Mouse (Mus musculus) small intestine, adult 2 months (tissue): ENCODE data around the gene Adamts13. TPM values are rescaled to one million over a fixed set of nuclear protein-coding genes. Genes with fewer than 3 reads are reported as not detected.

Experiments used
- H3K27ac ChIP-seq: fragments of 200-500 bp; 2 replicates; pipeline ENCODE4 v1.5.1; 2012; ENCODE audit warnings: low read depth, low read length, control low read depth, inconsistent platforms; ENCODE audit not compliant: insufficient read depth
- H3K27me3 ChIP-seq: fragments of 200-500 bp; 2 replicates; pipeline ENCODE4 v1.6.1; 2012; ENCODE audit warnings: mild to moderate bottlenecking, moderate library complexity, low read length, inconsistent platforms; ENCODE audit not compliant: control insufficient read depth, insufficient read depth
- H3K36me3 ChIP-seq: fragments of 200-500 bp; 2 replicates; pipeline ENCODE4 v1.6.1; 2012; ENCODE audit warnings: mild to moderate bottlenecking, low read length, control low read depth, inconsistent platforms; ENCODE audit not compliant: control insufficient read depth, insufficient read depth
- H3K4me1 ChIP-seq: fragments of 200-500 bp; 2 replicates; pipeline ENCODE4 v1.6.1; 2012; ENCODE audit warnings: low read length, inconsistent platforms, mixed read lengths; ENCODE audit not compliant: control insufficient read depth, insufficient read depth, insufficient read length
- H3K4me3 ChIP-seq: fragments of 200-500 bp; 2 replicates; pipeline ENCODE4 v1.5.1; 2012; ENCODE audit warnings: low read depth, mild to moderate bottlenecking, control low read depth, inconsistent platforms, low read length, moderate library complexity
- CTCF ChIP-seq: fragments of 200-500 bp; IDR thresholded peaks from 2 replicates; pipeline ENCODE4 v1.5.1; 2012; ENCODE audit warnings: low read depth, mild to moderate bottlenecking, control low read depth, inconsistent platforms, low read length, moderate library complexity, mixed read lengths; ENCODE audit not compliant: insufficient replicate concordance, insufficient read length; ENCODE audit errors: extremely low read depth
- POLR2A ChIP-seq: fragments of 200-500 bp; IDR thresholded peaks from 2 replicates; pipeline ENCODE4 v1.6.1; 2012; ENCODE audit warnings: low read depth, mild to moderate bottlenecking, control low read depth, inconsistent platforms, low read length, moderate library complexity
- WGBS: fragments of 180-500 bp; shearing (Covaris S2); methylation state at CpG from one replicate; pipeline ENCODE4 v1.1.7; 2018; 5-methylcytosine and 5-hydroxymethylcytosine counted together
- polyA plus RNA-seq: library from polyadenylated mRNA; depleted of rRNA; stranded (reverse); fragments of >200 nt; gene quantifications from 2 replicates; pipeline ENCODE4 v1.2.3, GENCODE M21; 2012; rRNA removed

The Adamts13 gene
- 0.94 and 1.1 TPM in 2 replicates for polyA plus RNA-seq

DNA sequence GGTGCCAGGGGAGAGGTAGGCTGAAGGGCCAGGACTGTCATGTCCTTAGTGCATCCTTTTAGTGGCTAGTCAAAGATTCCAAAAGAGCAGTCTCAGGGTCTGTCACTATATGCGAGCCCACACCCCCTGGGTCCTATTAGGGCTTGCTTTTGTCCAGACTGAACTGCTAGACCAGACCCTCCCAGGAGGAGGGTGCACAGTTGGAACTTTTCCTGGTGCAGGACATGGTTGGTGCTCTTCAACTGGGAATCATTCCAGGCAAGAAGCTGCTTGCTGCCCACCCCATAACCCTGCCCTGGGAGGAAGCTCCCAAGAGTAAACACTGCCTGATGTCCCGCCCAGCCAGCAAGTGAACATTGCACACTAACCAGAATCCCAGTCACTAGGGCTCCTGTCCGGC lies at the start of gene Adamts13:
TSS of gene Adamts13 (plus strand) at position 301 of the 400 bp plus-strand sequence.
- 43% methylated on average over 3 of the region's 3 CpGs for WGBS
- Histone ChIP-seq H3K27me3 (peaks cover 3% of the 10 kb centered on the region; the same call in 1 of the 2 replicates), H3K36me3 (no peaks in the 10 kb centered on the region), H3K27ac (peak within 1 kb of the TSS; percentile 42; the same call in 1 of the 2 replicates), H3K4me1 (peaks cover 4% of the 10 kb centered on the region; the same call in 1 of the 2 replicates), H3K4me3 (no peak within 1 kb of the TSS)
- TF ChIP-seq CTCF (no peak), POLR2A (no peak)

DNA sequence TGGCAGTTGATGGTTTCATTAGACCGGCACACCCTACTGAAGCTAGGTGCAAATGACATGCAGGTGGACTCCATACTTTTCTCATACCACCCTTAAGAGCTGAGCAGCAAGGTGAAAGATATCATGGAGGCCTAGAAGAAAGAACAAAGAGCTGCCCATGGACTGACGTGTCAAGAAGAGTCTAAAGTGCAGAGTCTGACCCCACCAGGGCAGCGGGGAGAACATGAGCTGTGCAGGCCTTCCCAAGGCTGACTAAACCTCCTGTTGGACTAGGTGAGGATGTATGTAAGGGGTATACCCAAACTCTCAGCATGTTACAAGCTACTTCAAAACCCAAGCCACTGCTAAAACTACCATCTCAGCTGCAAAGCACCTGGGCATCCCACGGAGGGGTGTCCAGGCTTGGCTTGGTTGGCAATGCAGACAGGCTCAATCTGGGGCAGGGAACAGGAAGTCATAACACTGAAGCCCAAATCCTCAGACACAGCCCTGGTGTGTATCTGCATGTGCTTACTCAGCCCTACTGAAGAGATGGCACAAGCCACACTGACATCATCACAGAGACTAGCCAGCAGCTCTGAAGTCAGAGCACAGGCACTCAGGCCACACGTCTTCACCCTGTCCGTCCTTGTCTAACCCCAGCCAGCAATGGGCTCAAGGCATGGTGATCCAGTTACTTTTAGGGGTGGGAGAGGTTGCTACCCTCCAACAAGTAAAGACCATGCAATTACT lies 45.3 kb upstream of the Adamts13 start:
- peak overlapping the region; percentile 65; the same call in 1 of the 2 replicates for H3K27ac ChIP-seq

DNA sequence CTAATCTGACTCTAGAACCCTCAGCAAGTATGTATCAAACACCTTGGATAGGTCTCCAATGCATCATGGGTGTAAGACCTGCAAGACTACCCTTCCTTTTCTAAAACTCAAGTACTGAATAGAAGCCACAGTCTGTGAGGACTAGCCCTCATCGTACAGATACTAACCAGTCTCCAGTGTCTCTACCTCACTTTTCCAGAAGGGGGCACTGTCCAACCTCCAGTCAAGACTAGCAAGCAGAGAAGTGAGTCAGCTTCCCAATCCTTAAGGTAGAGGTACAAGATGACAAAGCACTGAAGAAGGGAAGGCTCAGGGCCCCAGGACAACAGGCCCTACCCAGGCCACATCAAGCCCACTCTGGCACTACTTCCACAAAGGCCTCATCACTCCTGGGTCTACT lies 42.8 kb upstream of the Adamts13 start:
- Histone ChIP-seq H3K27me3 (no peaks in the 10 kb centered on the region), H3K27ac (0 out of 2 replicates have a peak overlapping the region, but pooled peaks have one; percentile 0), H3K4me1 (peaks cover 32% of the 10 kb centered on the region), H3K4me3 (peak overlapping the region; percentile 14; the same call in 1 of the 2 replicates), H3K36me3 (peaks cover 36% of the 10 kb centered on the region)
- WGBS, result 5% methylated on average over 1 of the region's 1 CpGs
- TF ChIP-seq CTCF (peak; percentile 37; the same call in 1 of the 2 replicates), POLR2A (no peak)

More for the DNA sequence above, 45.3 kb upstream of the Adamts13 start:
- 62% methylated on average over 6 of the region's 6 CpGs for WGBS
- Histone ChIP-seq H3K36me3 (peaks cover 58% of the 10 kb centered on the region), H3K4me3 (no peak overlapping the region), H3K4me1 (peaks cover 16% of the 10 kb centered on the region; the same call in 1 of the 2 replicates), H3K27me3 (no peaks in the 10 kb centered on the region)
- no peak for TF ChIP-seq CTCF
- TF ChIP-seq POLR2A, result no peak

DNA sequence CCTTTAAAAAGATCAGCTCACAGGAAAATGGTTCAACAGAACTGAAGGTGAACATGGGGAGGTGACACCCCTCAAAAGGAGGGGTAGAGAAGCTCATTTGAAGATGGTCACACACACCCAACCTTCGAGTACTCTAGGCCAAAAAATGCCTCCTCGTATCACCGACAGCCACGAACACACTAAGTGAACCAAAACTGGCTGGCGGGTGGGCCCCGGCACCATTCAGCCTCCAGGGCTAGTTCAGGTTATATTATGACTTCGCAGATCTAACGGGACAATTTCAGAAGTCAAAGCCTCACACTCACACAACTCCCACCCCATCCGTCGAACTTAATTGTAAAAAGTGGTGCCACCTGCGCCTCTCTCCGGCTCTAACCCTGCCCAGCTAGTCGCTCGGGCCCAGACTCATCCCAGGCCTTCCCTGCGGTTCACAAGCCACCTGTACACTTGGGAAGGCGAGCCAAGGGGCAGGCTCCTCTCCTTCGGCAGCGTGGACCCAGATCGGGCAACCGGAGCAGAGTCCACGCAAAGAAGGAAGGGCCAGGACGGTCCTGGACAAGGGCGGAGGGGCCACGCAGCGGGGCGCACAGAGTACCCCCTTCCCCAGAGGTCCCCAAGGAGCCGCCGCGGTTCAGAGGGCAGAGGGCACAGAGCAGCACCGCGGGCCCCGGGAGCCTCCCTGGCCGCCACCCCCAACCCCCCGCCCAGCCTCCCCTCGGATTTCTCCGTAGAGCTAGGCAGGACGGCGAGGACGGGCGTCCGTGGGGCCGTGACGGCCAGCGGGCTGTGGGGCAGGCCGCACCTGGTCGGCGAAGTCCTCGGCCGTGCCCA lies 40.5 kb upstream of the Adamts13 start:
- Histone ChIP-seq H3K27ac (peak overlapping the region; percentile 88), H3K36me3 (peaks cover 19% of the 10 kb centered on the region), H3K27me3 (no peaks in the 10 kb centered on the region), H3K4me3 (peak overlapping the region; percentile 94), H3K4me1 (peaks cover 35% of the 10 kb centered on the region)
- TF ChIP-seq CTCF, result no peak
- WGBS, result under 1% methylated on average over 49 of the region's 49 CpGs

DNA sequence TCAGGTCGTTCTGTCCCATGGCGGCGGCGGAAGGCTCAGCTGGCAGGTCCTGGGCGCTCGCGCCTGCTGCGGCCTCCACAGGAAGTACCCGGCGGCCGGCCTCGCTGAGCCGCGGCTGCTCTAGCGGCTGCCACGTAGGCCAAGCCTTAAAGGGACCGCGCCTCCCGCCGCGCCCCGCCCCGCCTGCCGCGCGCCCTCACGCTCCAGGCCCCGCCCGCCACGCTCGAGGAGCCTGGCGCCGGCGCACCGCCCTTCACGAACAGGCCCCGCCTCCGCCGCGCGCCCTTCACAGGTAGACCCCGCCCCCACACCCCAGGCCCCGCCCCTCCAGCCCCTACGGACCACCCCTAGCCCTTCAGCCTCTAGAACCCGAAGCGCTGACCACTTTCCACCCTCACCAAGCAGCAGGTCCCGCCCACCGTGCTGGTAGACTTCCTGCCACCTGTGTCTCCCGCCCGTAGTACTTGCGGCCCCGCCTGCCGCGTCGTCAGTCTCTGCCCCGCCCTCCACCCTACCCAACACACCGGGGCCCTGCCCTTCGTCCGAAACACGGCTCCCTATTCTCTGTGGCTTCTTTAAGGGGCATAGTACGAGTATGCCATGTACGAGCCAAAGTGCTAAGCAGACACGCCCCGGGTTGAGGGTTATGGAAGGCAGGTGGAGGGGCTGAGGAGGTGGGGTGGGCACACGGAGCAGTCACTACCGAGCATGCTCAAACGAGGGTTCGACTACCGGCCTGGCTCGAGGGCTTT lies 39.7 kb upstream of the Adamts13 start, which contains the start of the genes Surf4 and Stkld1:
TSS of gene Surf4 (minus strand) at position 625 of the 752 bp plus-strand sequence.
TSS of gene Stkld1 (plus strand) at position 744 of the 752 bp plus-strand sequence.
- WGBS, result under 1% methylated on average over 55 of the region's 70 CpGs
- peak; percentile 95 for TF ChIP-seq POLR2A
- TF ChIP-seq CTCF, result no peak
- Histone ChIP-seq H3K4me3 (peak within 1 kb of the TSS; percentile 94), H3K27ac (peak within 1 kb of the TSS; percentile 93), H3K4me1 (peaks cover 32% of the 10 kb centered on the region), H3K27me3 (no peaks in the 10 kb centered on the region), H3K36me3 (peaks cover 14% of the 10 kb centered on the region)

DNA sequence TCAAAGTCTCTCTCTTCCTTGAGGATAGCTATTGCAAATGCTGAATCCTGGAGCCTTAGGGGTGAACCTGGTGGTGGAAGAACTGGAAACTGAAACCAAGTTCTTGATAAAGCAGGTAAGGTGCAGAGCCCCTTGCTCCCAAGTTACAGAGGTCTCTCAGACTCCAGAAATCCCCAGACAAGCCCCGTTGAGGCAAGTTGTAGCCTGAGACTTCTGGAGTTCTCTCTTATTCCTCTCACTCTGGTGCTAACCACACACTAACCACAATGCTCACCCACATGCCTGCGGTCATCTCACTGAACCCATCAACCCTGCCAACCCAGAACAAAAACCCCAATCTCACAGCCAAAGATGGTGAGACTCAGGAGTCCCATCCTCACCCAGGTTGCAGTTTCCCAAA lies 37.9 kb upstream of the Adamts13 start:
- Histone ChIP-seq H3K4me3 (no peak overlapping the region), H3K27ac (peak overlapping the region; percentile 93; the same call in 1 of the 2 replicates), H3K27me3 (no peaks in the 10 kb centered on the region), H3K36me3 (peaks cover 7% of the 10 kb centered on the region), H3K4me1 (peaks cover 27% of the 10 kb centered on the region)
- TF ChIP-seq CTCF (no peak), POLR2A (no peak)
- WGBS, result 54% methylated on average over 2 of the region's 2 CpGs
